Mouse (Mus musculus) Muller cell, postnatal 12 days (primary cell): ENCODE measurements around the gene Sh2d3c.
A peak's percentile ranks its signal among the peaks of the same experiment; 100 is the strongest.

Experiments used
- DNase-seq: peaks from one replicate; pipeline ENCODE4 v3.0.0-alpha.2; 2015; ENCODE audit errors: inconsistent ontology term

Sh2d3c gene

GRCm38 (mm10) chr2:32724832-32725790 lies 4.3 kb downstream of the Sh2d3c start:
- no peak for DNase-seq

- DNase-seq = peak; percentile 96
These were observed 6.6 kb downstream of the Sh2d3c start for GRCm38 (mm10) chr2:32727435-32727834.

GRCm38 (mm10) chr2:32728463-32728862 lies 7.6 kb downstream of the Sh2d3c start:
- no peak for DNase-seq

- no peak for DNase-seq
These were observed 8.7 kb downstream of the Sh2d3c start for GRCm38 (mm10) chr2:32729547-32729946.

GRCm38 (mm10) chr2:32730854-32731253 lies 10.0 kb downstream of the Sh2d3c start:
- peak; percentile 56 for DNase-seq

GRCm38 (mm10) chr2:32731911-32732310 lies 11.1 kb downstream of the Sh2d3c start:
- DNase-seq = no peak

GRCm38 (mm10) chr2:32732695-32733094 lies 11.8 kb downstream of the Sh2d3c start:
- DNase-seq = no peak

GRCm38 (mm10) chr2:32734480-32734879 lies 13.6 kb downstream of the Sh2d3c start:
- DNase-seq = no peak

- no peak for DNase-seq
These were observed 14.1 kb downstream of the Sh2d3c start for GRCm38 (mm10) chr2:32734933-32735332.

- no peak for DNase-seq
These were observed 15.5 kb downstream of the Sh2d3c start for GRCm38 (mm10) chr2:32736306-32736829.

GRCm38 (mm10) chr2:32737008-32737407 lies 16.2 kb downstream of the Sh2d3c start:
- DNase-seq = no peak

GRCm38 (mm10) chr2:32739311-32739710 lies 18.5 kb downstream of the Sh2d3c start:
- no peak for DNase-seq

GRCm38 (mm10) chr2:32740916-32741272 lies 20.0 kb downstream of the Sh2d3c start, which contains the start of gene 6330409D20Rik:
Gene 6330409D20Rik, minus strand, starts transcription at chr2:32741016.
- no peak for DNase-seq

- DNase-seq = peak; percentile 55
These were observed 20.7 kb downstream of the Sh2d3c start for GRCm38 (mm10) chr2:32741273-32742172.

- no peak for DNase-seq
These were observed 21.3 kb downstream of the Sh2d3c start for GRCm38 (mm10) chr2:32742173-32742531.

GRCm38 (mm10) chr2:32744272-32744982 lies 23.6 kb downstream of the Sh2d3c start:
- no peak for DNase-seq

GRCm38 (mm10) chr2:32749082-32749481 lies 28.2 kb downstream of the Sh2d3c start:
- no peak for DNase-seq

- DNase-seq = no peak
These were observed 29.3 kb downstream of the Sh2d3c start for GRCm38 (mm10) chr2:32750199-32750598.

GRCm38 (mm10) chr2:32750887-32751664 lies 30.2 kb downstream of the Sh2d3c start:
- DNase-seq = peak; percentile 74

GRCm38 (mm10) chr2:32751665-32752033 lies 30.8 kb downstream of the Sh2d3c start:
- DNase-seq = no peak

- DNase-seq = no peak
These were observed 31.3 kb downstream of the Sh2d3c start for GRCm38 (mm10) chr2:32752181-32752580.
